Mouse (Mus musculus): Measurements from ENCODE around the gene Terf2.

DNA sequence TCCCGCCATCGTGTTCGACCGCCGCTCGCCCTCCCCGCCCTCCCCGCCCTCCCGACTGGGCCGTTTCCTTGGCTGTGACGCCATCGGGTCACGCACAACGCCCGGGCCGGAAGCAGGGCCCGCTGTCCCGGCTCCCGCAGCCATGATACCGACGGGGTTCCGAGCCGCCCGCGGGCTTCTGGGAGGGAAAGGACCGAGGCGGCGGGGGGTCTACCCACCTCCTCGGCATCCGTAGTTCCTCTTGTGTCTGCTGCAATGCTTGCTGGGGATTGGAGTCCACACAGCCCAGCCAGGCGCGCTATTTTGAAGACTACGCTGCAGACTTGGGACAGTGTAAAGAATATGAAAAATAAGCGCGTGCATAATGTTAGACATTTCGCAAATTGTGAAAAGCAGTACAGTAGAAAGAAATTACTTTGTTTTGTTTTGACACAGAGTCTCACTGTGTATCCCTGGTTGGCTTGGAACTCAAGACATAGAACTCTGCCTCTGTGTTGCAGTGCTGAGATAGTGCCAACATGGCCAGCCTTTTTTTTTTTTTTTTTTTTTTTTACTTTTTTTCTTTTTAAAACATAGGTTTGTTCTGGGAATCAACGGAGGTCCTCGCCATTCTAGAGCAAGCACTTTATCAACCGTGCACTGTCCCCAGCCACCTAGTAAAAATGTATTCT, at the start of gene Terf2:
- no peak for TF ChIP-seq CTCF (IDR thresholded peaks at IDR 0.05; ENCODE audit: low read depth)
- TF ChIP-seq EP300 (IDR thresholded peaks at IDR 0.05; ENCODE audit: low read depth), result no peak

Measured in liver, postnatal 0 days (tissue).